Comparison of ENCODE assay signal across 8 mouse cellular contexts in the genomic region with DNA sequence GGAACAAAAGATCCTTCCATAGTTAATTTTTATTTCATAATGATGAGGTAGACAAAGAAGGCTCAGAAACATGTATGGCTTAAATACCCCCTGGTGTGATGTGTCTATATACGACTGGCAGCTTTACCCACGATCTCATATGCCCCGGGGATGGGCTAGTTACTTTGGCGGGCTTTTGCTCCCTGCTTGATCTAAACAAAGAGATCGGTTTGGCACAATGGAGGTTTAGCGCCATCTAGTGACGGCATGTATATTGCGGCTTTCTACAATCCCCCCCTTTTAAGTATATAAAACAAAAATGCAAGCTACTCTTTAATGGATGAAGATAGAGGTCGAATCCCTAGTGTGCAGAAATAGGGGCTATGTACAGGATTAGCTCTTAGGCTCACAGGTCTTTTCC.
DNase-seq lines count a peak whose midpoint lies in the region; ATAC-seq and TF ChIP-seq lines count a peak whose summit lies in the region.
"Not testable (repeated sequence)": the region's sequence is repeated elsewhere in the genome, so short reads cannot be mapped to it uniquely, and the experiment has no call there.

No protein-coding gene starts in this region.

- not testable (repeated sequence) for H3K9ac ChIP-seq in stomach, postnatal 0 days (ENCODE audit: low read length)

- ATAC-seq in stomach, postnatal 0 days (ENCODE audit: low FRiP score, low TSS enrichment), result not testable (repeated sequence)

- H3K4me1 ChIP-seq in limb, embryonic 10.5 days; stomach, postnatal 0 days (replicated peaks; ENCODE audit: control insufficient read depth, insufficient read depth): not testable (repeated sequence)

- TF ChIP-seq EP300 in stomach, postnatal 0 days (optimal IDR thresholded peaks at IDR 0.05), result not testable (repeated sequence)

- peak; percentile 0 for DNase-seq in CD4-positive, CD25-positive, alpha-beta regulatory T cell, adult 2 months (ENCODE audit: low read depth, low spot score)
- peak; percentile 8 for DNase-seq in adrenal gland, postnatal 14 days
- peak; percentile 52 for DNase-seq in embryo, embryonic 10.5 days (ENCODE audit: low spot score)
- peak; percentile 14 for DNase-seq in gastrocnemius, adult 2 months
- DNase-seq in kidney, adult 18-20 months, result peak; percentile 26
- DNase-seq in limb, embryonic 10.5 days (ENCODE audit: low spot score), result peak; percentile 32
- peak; percentile 19 for DNase-seq in lung, postnatal 36 days
- DNase-seq in stomach, postnatal 0 days (ENCODE audit: low spot score), result not testable (repeated sequence)

- H3K4me2 ChIP-seq in stomach, postnatal 0 days (replicated peaks; ENCODE audit: low read depth), result not testable (repeated sequence)

- TF ChIP-seq CTCF in gastrocnemius, adult 2 months (IDR thresholded peaks at IDR 0.05), result peak; percentile 58
- peak; percentile 64 for TF ChIP-seq CTCF in stomach, postnatal 0 days (IDR thresholded peaks at IDR 0.05; ENCODE audit: low read depth)

- H3K9me3 ChIP-seq in limb, embryonic 10.5 days (replicated peaks); stomach, postnatal 0 days (ENCODE audit: control insufficient read depth, low read length): not testable (repeated sequence)

- H3K27me3 ChIP-seq in limb, embryonic 10.5 days (ENCODE audit: low read depth, poor library complexity, severe bottlenecking); stomach, postnatal 0 days (ENCODE audit: control insufficient read depth, insufficient read depth, low read length): not testable (repeated sequence)

- not testable (repeated sequence) for H3K4me3 ChIP-seq in gastrocnemius, adult 2 months; limb, embryonic 10.5 days; stomach, postnatal 0 days (ENCODE audit: low read depth, low read length)

- H3K36me3 ChIP-seq in limb, embryonic 10.5 days; stomach, postnatal 0 days (ENCODE audit: control insufficient read depth, insufficient read depth, low read length): not testable (repeated sequence)

- H3K27ac ChIP-seq in gastrocnemius, adult 2 months; limb, embryonic 10.5 days; stomach, postnatal 0 days (replicated peaks): not testable (repeated sequence)

- intact Hi-C loops in gastrocnemius, adult 2 months (cut with DNase I), result not testable (repeated sequence)

- 40% methylated on average over 9 of the region's 9 CpGs for WGBS in limb, embryonic 10.5 days
- WGBS in stomach, postnatal 0 days, result 51% methylated on average over 9 of the region's 9 CpGs
